Mouse (Mus musculus) right cerebral cortex, postnatal 14 days (tissue): ENCODE data around the gene Wdpcp.
A peak's percentile ranks its signal among the peaks of the same experiment; 100 is the strongest.
"Not testable (repeated sequence)": the region's sequence is repeated elsewhere in the genome, so short reads cannot be mapped to it uniquely, and the experiment has no call there.

ENCODE experiments used
- DNase-seq: peaks from one replicate; pipeline ENCODE4 v3.0.0; 2022

Wdpcp gene

GRCm38 (mm10) chr11:21571700-21572381 is at the start of gene Wdpcp, which contains the start of gene Mdh1:
Gene Wdpcp (plus strand): TSS chr11:21572235.
Gene Mdh1 (minus strand): TSS chr11:21572367.
- peak; percentile 91 for DNase-seq

- DNase-seq: no peak
Measured at GRCm38 (mm10) chr11:21528676-21529394, 43.2 kb upstream of the Wdpcp start.

GRCm38 (mm10) chr11:21530856-21531255 is 41.2 kb upstream of the Wdpcp start:
- DNase-seq: not testable (repeated sequence)

GRCm38 (mm10) chr11:21540072-21540471 is 32.0 kb upstream of the Wdpcp start:
- no peak for DNase-seq

GRCm38 (mm10) chr11:21540622-21541021 is 31.4 kb upstream of the Wdpcp start:
- DNase-seq: no peak

- DNase-seq: no peak
Measured at GRCm38 (mm10) chr11:21542731-21543130, 29.3 kb upstream of the Wdpcp start.

GRCm38 (mm10) chr11:21545021-21545420 is 27.0 kb upstream of the Wdpcp start:
- no peak for DNase-seq

- no peak for DNase-seq
Measured at GRCm38 (mm10) chr11:21545951-21546350, 26.1 kb upstream of the Wdpcp start.

GRCm38 (mm10) chr11:21546671-21547070 is 25.4 kb upstream of the Wdpcp start:
- no peak for DNase-seq

GRCm38 (mm10) chr11:21547518-21547917 is 24.5 kb upstream of the Wdpcp start:
- DNase-seq: no peak

GRCm38 (mm10) chr11:21549052-21549451 is 23.0 kb upstream of the Wdpcp start:
- no peak for DNase-seq

- no peak for DNase-seq
Measured at GRCm38 (mm10) chr11:21549754-21550153, 22.3 kb upstream of the Wdpcp start.

GRCm38 (mm10) chr11:21550222-21551173 is 21.5 kb upstream of the Wdpcp start:
- DNase-seq: no peak

GRCm38 (mm10) chr11:21552049-21552448 is 20.0 kb upstream of the Wdpcp start:
- DNase-seq: no peak

GRCm38 (mm10) chr11:21559727-21560126 is 12.3 kb upstream of the Wdpcp start:
- DNase-seq: no peak

- DNase-seq: no peak
Measured at GRCm38 (mm10) chr11:21561347-21561746, 10.7 kb upstream of the Wdpcp start.

GRCm38 (mm10) chr11:21563617-21564325 is 8.3 kb upstream of the Wdpcp start:
- no peak for DNase-seq

GRCm38 (mm10) chr11:21564681-21565405 is 7.2 kb upstream of the Wdpcp start:
- DNase-seq: no peak

GRCm38 (mm10) chr11:21566934-21567333 is 5.1 kb upstream of the Wdpcp start:
- DNase-seq: no peak

GRCm38 (mm10) chr11:21567733-21568132 is 4.3 kb upstream of the Wdpcp start:
- DNase-seq: no peak

- DNase-seq: no peak
Measured at GRCm38 (mm10) chr11:21569002-21569401, 3.0 kb upstream of the Wdpcp start.
